Mouse (Mus musculus) CH12.LX (cell line): Measurements from ENCODE around the gene Egfl8. TPM values are rescaled to one million over a fixed set of nuclear protein-coding genes. Genes with fewer than 3 reads are reported as not detected.

Experiments used
- DNase-seq: peaks from one replicate; pipeline ENCODE4 v3.0.0-alpha.2; 2013; ENCODE audit errors: extremely low read depth
- H3K27ac ChIP-seq: 2 replicates; pipeline ENCODE4 v1.5.1; 2012; ENCODE audit warnings: low read depth, mild to moderate bottlenecking, control low read depth, moderate library complexity; ENCODE audit not compliant: insufficient read depth
- H3K27me3 ChIP-seq: replicated peaks from 2 replicates; pipeline ENCODE3; 2012; ENCODE audit warnings: inconsistent platforms
- H3K36me3 ChIP-seq, 2 experiments: replicated peaks in 1 of 2; 2 replicates each; pipeline versions ENCODE3 to v1.6.1; 2012; ENCODE audit warnings: inconsistent platforms in 1 of 2, low read length in 1 of 2, mild to moderate bottlenecking in 1 of 2, mixed read lengths in 1 of 2, moderate library complexity in 1 of 2; ENCODE audit not compliant: control insufficient read depth in 1 of 2, insufficient read depth in 1 of 2
- H3K4me1 ChIP-seq, 2 experiments: 2 replicates each; pipeline ENCODE4 v1.6.1; 2012; ENCODE audit warnings: inconsistent platforms in 1 of 2, moderate library complexity in 1 of 2; ENCODE audit not compliant: insufficient read depth in 2 of 2, control insufficient read depth in 1 of 2
- H3K4me2 ChIP-seq: 2 replicates; pipeline ENCODE4 v1.6.1; 2012; ENCODE audit warnings: low read depth, mild to moderate bottlenecking, control low read depth; ENCODE audit not compliant: poor library complexity, insufficient read depth, severe bottlenecking
- H3K4me3 ChIP-seq, 3 experiments: fragments of 150-350 bp in 1 of 3; sonication (generic) in 1 of 3; replicated peaks in 1 of 3; 2 replicates each; pipeline versions ENCODE3 to v1.5.1; 2011 to 2012; ENCODE audit warnings: low read depth in 2 of 3, low read length in 2 of 3, mild to moderate bottlenecking in 2 of 3, moderate library complexity in 2 of 3, control low read depth in 1 of 3, improper control_type of control experiment in 1 of 3, inconsistent platforms in 1 of 3, mixed read lengths in 1 of 3; ENCODE audit not compliant: poor library complexity in 1 of 3
- H3K79me2 ChIP-seq: replicated peaks from 2 replicates; pipeline ENCODE4 v1.6.1; 2012; ENCODE audit warnings: mild to moderate bottlenecking, moderate library complexity; ENCODE audit not compliant: control insufficient read depth, poor library complexity, insufficient read depth, severe bottlenecking; ENCODE audit errors: extremely low read depth
- H3K9ac ChIP-seq: 2 replicates; pipeline ENCODE4 v1.6.1; 2012; ENCODE audit warnings: low read depth, mild to moderate bottlenecking, control low read depth, moderate library complexity; ENCODE audit not compliant: insufficient read depth
- H3K9me3 ChIP-seq: replicated peaks from 2 replicates; pipeline ENCODE3; 2012; ENCODE audit warnings: low read length, inconsistent platforms, mixed read lengths
- BHLHE40 ChIP-seq: IDR thresholded peaks from 2 replicates; pipeline ENCODE4 v1.6.1; 2011; ENCODE audit warnings: mild to moderate bottlenecking, low read depth, low read length, improper control_type of control experiment
- CTCF ChIP-seq, 2 experiments: IDR thresholded peaks in 1 of 2; conservative IDR thresholded peaks in 1 of 2; 2 replicates each; pipeline ENCODE4 v1.5.1; 2011 to 2012; ENCODE audit warnings: low read depth in 2 of 2, low read length in 2 of 2, improper control_type of control experiment in 1 of 2, inconsistent platforms in 1 of 2, mild to moderate bottlenecking in 1 of 2, moderate library complexity in 1 of 2
- EP300 ChIP-seq: IDR thresholded peaks from 2 replicates; pipeline ENCODE4 v1.6.1; 2011; ENCODE audit warnings: low read length, improper control_type of control experiment
- GABPA ChIP-seq: IDR thresholded peaks from 2 replicates; pipeline ENCODE4 v1.6.1; 2012; ENCODE audit warnings: low read depth, low read length, improper control_type of control experiment, inconsistent platforms; ENCODE audit not compliant: insufficient replicate concordance
- HCFC1 ChIP-seq: IDR thresholded peaks from 2 replicates; pipeline ENCODE4 v1.6.1; 2012; ENCODE audit warnings: low read depth, mild to moderate bottlenecking, inconsistent platforms, low read length, improper control_type of control experiment
- IRF4 ChIP-seq: IDR thresholded peaks from 2 replicates; pipeline ENCODE4 v1.6.1; 2014; ENCODE audit warnings: low read depth, mild to moderate bottlenecking, inconsistent platforms, low read length, improper control_type of control experiment
- KAT2A ChIP-seq: IDR thresholded peaks from 2 replicates; pipeline ENCODE4 v1.6.1; 2012; ENCODE audit warnings: low read length, improper control_type of control experiment, inconsistent platforms; ENCODE audit not compliant: insufficient replicate concordance
- MAX ChIP-seq: IDR thresholded peaks from 2 replicates; pipeline ENCODE4 v1.6.1; 2011; ENCODE audit warnings: low read length, improper control_type of control experiment
- MAZ ChIP-seq: IDR thresholded peaks from 2 replicates; pipeline ENCODE4 v1.6.1; 2012; ENCODE audit warnings: low read depth, mild to moderate bottlenecking, inconsistent platforms, low read length, improper control_type of control experiment, moderate library complexity
- NELFE ChIP-seq: IDR thresholded peaks from 2 replicates; pipeline ENCODE4 v1.6.1; 2011; ENCODE audit warnings: low read depth, low read length, improper control_type of control experiment
- POLR2AphosphoS2 ChIP-seq: IDR thresholded peaks from 2 replicates; pipeline ENCODE4 v1.6.1; 2011; ENCODE audit warnings: low read depth, low read length, improper control_type of control experiment
- SMC3 ChIP-seq: IDR thresholded peaks from 2 replicates; pipeline ENCODE4 v1.6.1; 2011; ENCODE audit warnings: low read depth, low read length, improper control_type of control experiment
- TCF12 ChIP-seq: IDR thresholded peaks from 2 replicates; pipeline ENCODE4 v1.6.1; 2014; ENCODE audit warnings: low read depth, mild to moderate bottlenecking, inconsistent platforms, low read length, improper control_type of control experiment
- UBTF ChIP-seq: IDR thresholded peaks from 2 replicates; pipeline ENCODE4 v1.6.1; 2012; ENCODE audit warnings: low read depth, mild to moderate bottlenecking, inconsistent platforms, low read length, improper control_type of control experiment, moderate library complexity
- USF1 ChIP-seq: IDR thresholded peaks from 2 replicates; pipeline ENCODE4 v1.6.1; 2014; ENCODE audit warnings: low read depth, mild to moderate bottlenecking, inconsistent platforms, low read length, improper control_type of control experiment
- USF2 ChIP-seq: conservative IDR thresholded peaks from 2 replicates; pipeline ENCODE4 v1.6.1; 2011; ENCODE audit warnings: low read depth, low read length, improper control_type of control experiment
- dilution Hi-C: fragments of 300-500 bp; cut with MboI; formaldehyde crosslinking; loops from 2 replicates; pipeline ENCODE4 v1.14.3; 2020; ENCODE audit warnings: low sequenced_read_pairs; ENCODE audit not compliant: extremely low pct_unique_long_range_greater_than_20kb, extremely low pct_ligation_motif_present
- in situ Hi-C: fragments of 300-500 bp; cut with MboI; formaldehyde crosslinking; loops from 3 replicates; pipeline ENCODE4 v1.14.3; 2019; ENCODE audit warnings: low sequenced_read_pairs, low pct_ligation_motif_present, low pct_unique_long_range_greater_than_20kb, mixed read lengths
- polyA plus RNA-seq: library from polyadenylated mRNA; unstranded; fragments of >175 nt; gene quantifications from 2 replicates; pipeline ENCODE4 v1.2.1, GENCODE M21; 2012; ENCODE audit warnings: low read depth; ENCODE audit not compliant: insufficient read length
- total RNA-seq, 2 experiments: library from RNA; depleted of rRNA; stranded (reverse); fragments of 300-350 nt in 1 of 2; fragments of >200 nt in 1 of 2; gene quantifications; 2 replicates each; pipeline ENCODE4 v1.2.3; 2012 to 2014

The Egfl8 gene
- total and polyA plus RNA-seq, 3 experiments = not detected

DNA sequence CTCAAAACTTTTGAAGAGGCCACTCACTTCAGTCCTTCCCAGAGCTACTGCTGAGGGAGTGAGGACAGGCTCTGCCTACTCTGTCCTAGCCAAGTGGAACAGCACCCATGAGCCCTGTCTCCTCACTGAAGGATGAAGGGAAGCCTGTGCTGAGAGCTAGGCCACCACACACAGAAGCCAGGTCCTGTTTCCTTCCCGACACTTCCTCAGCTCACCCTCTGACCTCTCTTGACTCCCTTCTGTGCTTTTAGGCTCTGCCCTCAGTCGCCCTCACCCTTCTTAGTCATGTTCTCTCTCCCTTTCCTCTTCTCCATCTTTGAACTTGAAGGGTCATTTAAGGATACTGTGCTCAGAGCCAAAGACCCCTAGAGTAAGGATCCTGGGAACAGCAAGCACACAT, 41.5 kb upstream of the Egfl8 start:
- H3K27ac ChIP-seq = no peak overlapping the region
- dilution Hi-C loops = no loop called here
- TF ChIP-seq IRF4 = no peak
- 0 out of 2 replicates have a peak, but pooled peaks have one; percentile 16 for TF ChIP-seq POLR2AphosphoS2
- TF ChIP-seq NELFE = no peak
- TF ChIP-seq USF1 = no peak
- TF ChIP-seq CTCF (conservative IDR thresholded peaks at IDR 0.05 in 1 of 2, IDR thresholded peaks at IDR 0.05 in 1 of 2; ENCODE audit: low read depth in 2 of 2, low read length in 2 of 2) = no peak
- TF ChIP-seq TCF12 = no peak
- no peak for TF ChIP-seq KAT2A
- TF ChIP-seq, all 38 proteins: peak for 1
- Histone ChIP-seq H3K79me2 (no peaks in the 10 kb centered on the region), H3K9me3 (no peaks in the 10 kb centered on the region), H3K27me3 (peaks cover 27% of the 10 kb centered on the region), H3K4me2 (no peak overlapping the region), H3K9ac (no peak overlapping the region), H3K4me3 (no peak overlapping the region), H3K4me1 (no peaks in the 10 kb centered on the region; a peak in 1 of 4 replicates), H3K36me3 (peaks cover 24 to 45% of the 10 kb centered on the region in 2 experiments)
- in situ Hi-C loops = no loop called here
- no peak for DNase-seq

DNA sequence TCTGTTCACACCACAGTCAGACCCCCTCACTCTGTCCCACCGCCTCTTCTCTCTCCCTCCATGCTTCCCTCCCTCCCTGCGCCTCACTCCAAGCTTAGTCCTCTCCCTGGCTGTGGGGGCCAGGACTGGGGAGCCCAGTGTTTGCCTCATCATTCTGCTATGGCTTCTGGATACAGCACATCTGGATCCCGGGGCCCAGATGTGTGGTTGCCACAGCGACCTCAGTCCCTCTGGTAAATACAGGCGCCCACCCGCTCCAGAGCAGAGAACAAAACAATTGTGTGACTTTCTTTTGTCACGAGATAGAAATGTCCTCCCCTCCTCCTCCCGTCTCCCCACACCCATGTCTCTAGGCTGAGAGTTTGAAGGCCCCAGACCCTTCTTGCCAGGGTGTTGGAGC, 40.9 kb upstream of the Egfl8 start:
- H3K27ac ChIP-seq = no peak overlapping the region
- no peaks in the 10 kb centered on the region; a peak in 1 of 4 replicates for H3K4me1 ChIP-seq
- no peaks in the 10 kb centered on the region for H3K79me2 ChIP-seq
- H3K9ac ChIP-seq = no peak overlapping the region
- TF ChIP-seq MAZ = no peak
- TF ChIP-seq BHLHE40 = no peak
- no peak for TF ChIP-seq SMC3
- no peak for TF ChIP-seq GABPA
- no peak for TF ChIP-seq USF2
- no peak for TF ChIP-seq MAX
- TF ChIP-seq IRF4 = no peak
- TF ChIP-seq NELFE = no peak
- TF ChIP-seq HCFC1 = no peak
- no peak for TF ChIP-seq EP300
- TF ChIP-seq UBTF = no peak
- no peaks in the 10 kb centered on the region for H3K9me3 ChIP-seq
- DNase-seq = no peak
- dilution Hi-C loops = no loop called here
- H3K4me2 ChIP-seq = no peak overlapping the region
- in situ Hi-C loops = no loop called here
- no peak overlapping the region for H3K4me3 ChIP-seq
- peaks cover 30 to 51% of the 10 kb centered on the region in 2 experiments for H3K36me3 ChIP-seq
- peaks cover 27% of the 10 kb centered on the region for H3K27me3 ChIP-seq
